Mouse (Mus musculus): ENCODE results near the gene Pi4kb.
"Not testable (repeated sequence)": the region's sequence is repeated elsewhere in the genome, so short reads cannot be mapped to it uniquely, and the experiment has no call there.

The Pi4kb gene

DNA sequence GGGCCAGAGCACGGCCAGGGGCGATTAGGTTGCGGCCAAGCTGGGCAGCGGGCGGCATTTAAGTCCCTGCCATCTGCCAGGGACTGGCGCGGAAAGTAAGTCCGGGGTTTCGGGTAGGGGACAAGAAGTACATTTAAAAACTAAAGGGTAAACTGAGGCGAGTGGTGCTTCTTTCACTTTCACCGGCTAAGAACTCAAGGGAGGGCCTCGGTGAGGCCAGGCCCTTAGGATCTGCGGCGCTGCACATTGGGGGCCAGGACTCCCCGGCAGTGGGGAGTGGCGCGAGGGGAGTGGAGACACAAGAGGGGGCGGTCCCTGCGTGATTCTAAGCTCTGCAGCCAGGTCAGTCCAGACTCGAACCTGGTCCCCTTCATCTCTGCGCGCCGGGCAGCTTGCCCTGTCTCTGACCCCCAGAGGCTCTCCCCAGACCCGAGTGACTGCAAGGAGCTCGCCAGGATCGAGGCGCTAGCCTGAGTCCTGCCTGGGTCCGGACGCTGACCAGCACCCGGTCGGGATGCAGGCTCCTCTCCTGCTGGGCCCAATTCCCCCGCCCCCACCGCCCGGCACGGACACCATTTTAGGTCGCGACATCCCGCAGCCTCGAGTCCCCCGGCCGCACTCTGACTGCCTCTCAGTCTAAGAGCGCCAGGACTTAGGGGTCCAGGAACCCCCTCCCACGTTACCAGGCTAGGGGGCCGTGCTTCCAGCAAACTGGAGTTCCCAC is 40.1 kb downstream of the Pi4kb start:
- ATAC-seq (ENCODE audit: low TSS enrichment), result no peak

GRCm38 (mm10) chr3:95015337-95015872 is 40.9 kb downstream of the Pi4kb start, which contains the start of gene Zfp687:
Gene Zfp687 (minus strand): TSS chr3:95015448.
- peak; percentile 86 for ATAC-seq (ENCODE audit: low TSS enrichment)

- ATAC-seq (ENCODE audit: low TSS enrichment), result peak; percentile 69
These were observed 41.5 kb downstream of the Pi4kb start for GRCm38 (mm10) chr3:95015891-95016531.

DNA sequence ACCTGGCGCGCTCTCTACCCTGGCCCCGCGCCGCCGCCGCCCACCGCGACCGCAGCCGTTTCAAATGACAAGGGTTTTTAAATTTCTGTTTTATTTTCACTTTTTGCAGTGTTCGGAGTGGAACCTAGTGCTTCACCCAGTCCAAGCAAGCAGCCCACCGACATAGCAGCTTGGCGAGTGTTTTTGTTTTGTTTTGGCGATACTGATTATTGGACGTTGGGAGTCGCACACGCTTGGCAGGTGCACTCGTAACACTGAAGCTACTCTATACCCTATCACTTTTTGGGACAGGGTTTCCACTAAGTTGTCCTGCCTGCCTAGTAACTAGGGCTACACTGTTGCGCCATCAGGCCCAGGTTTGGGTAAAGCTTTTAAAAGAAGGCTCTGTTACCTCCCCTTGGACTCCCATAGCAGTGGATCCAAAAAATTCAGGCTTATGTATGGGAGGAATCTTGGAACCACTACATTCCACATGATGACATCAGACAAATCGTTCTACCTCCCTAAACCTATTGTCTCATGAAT is 42.1 kb downstream of the Pi4kb start:
- no peak for ATAC-seq (ENCODE audit: low TSS enrichment)

GRCm38 (mm10) chr3:95018741-95019140 is 44.2 kb downstream of the Pi4kb start:
- no peak for ATAC-seq (ENCODE audit: low TSS enrichment)

GRCm38 (mm10) chr3:95020956-95021355 is 46.4 kb downstream of the Pi4kb start:
- not testable (repeated sequence) for ATAC-seq (ENCODE audit: low TSS enrichment)

- peak; percentile 55 for ATAC-seq (ENCODE audit: low TSS enrichment)
These were observed 50.0 kb downstream of the Pi4kb start for GRCm38 (mm10) chr3:95024551-95024950.

DNA sequence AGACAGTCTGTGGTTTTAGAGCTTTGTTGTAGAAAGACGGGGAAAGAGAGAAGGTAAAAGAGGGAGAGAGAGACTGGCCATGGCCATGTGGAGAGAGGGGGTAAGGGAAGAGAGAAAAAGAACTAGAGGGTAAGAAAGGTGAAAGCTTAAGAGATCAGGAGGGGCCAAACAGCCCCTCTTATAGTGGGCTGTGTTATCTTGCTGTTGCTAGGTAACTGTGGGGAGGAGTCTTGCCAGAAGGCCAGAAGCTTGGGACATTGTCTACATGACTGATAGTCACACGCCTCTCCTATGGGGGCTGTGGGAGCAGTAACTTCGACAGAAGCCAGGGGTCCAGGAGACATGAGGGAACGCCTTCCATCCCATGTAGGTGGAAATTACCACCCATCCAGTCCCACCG is 50.7 kb downstream of the Pi4kb start:
- ATAC-seq (ENCODE audit: low TSS enrichment), result no peak

GRCm38 (mm10) chr3:95027057-95027645 is 52.6 kb downstream of the Pi4kb start:
- peak; percentile 48 for ATAC-seq (ENCODE audit: low TSS enrichment)

- peak; percentile 80 for ATAC-seq (ENCODE audit: low TSS enrichment)
These were observed 53.2 kb downstream of the Pi4kb start for GRCm38 (mm10) chr3:95027701-95028100.

DNA sequence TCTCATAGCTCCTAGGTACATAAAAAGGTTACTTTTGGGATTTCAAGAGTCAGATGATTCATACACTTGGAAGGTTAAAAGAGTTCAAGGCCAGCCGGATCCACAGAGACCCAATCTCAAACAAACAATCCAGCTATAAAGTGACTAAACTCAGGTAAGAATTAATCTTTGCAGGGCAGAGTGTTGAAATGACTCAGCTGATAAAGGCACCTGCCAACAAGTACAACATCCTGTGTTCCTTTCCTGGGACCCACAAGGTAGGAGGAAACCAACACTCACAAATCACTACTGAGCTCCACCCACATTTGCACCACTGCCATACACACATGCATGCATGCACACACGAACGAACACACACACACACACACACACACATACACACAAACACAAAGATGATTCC is 54.1 kb downstream of the Pi4kb start:
- ATAC-seq (ENCODE audit: low TSS enrichment), result no peak

- ATAC-seq (ENCODE audit: low TSS enrichment), result not testable (repeated sequence)
These were observed 54.8 kb downstream of the Pi4kb start for GRCm38 (mm10) chr3:95029291-95029827.

DNA sequence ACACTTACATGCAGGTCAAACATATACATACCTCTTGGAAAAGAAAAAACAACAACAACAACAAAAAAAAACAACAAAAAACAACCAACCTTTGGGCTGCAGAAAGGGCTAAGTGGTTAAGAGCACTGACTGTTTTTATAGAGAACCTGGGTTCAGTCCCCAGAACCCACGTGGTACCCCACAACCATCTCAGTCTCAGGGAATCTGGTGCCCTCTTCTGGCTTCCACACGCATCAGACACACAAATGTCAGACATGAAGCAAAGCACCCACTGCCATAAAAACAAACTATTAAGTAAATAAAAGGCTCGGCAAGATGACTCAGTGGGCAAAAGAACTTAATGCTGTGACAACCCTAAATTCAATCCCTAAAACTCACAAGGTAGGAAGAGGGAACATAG is 55.4 kb downstream of the Pi4kb start:
- no peak for ATAC-seq (ENCODE audit: low TSS enrichment)

- no peak for ATAC-seq (ENCODE audit: low TSS enrichment)
These were observed 67.1 kb downstream of the Pi4kb start for GRCm38 (mm10) chr3:95041625-95042024.

GRCm38 (mm10) chr3:95042166-95042837 is 67.8 kb downstream of the Pi4kb start, which contains the start of gene Psmd4:
Gene Psmd4 (minus strand): TSS chr3:95042614.
- peak; percentile 99 for ATAC-seq (ENCODE audit: low TSS enrichment)

DNA sequence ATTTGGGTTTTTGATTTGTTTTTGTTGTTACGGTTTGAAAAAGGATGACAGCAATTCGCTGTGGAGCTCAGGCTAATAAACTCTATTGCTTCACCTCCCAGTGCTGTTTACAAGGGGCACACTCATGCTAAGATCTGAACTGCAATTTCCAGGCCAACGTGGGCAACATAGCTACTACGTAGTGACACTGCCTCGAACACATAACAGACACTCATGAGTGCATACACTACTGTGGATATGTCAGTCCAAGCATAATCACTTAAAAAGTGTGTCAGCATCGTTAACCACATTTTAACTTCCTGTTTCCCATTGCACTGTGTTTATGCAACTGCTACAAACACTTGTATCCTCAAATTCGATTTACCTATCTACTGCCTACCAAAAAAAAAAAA is 68.3 kb downstream of the Pi4kb start:
- peak; percentile 47 for ATAC-seq (ENCODE audit: low TSS enrichment)

GRCm38 (mm10) chr3:95043251-95043650 is 68.7 kb downstream of the Pi4kb start:
- ATAC-seq (ENCODE audit: low TSS enrichment), result no peak

GRCm38 (mm10) chr3:95046462-95047057 is 72.0 kb downstream of the Pi4kb start:
- ATAC-seq (ENCODE audit: low TSS enrichment), result no peak

DNA sequence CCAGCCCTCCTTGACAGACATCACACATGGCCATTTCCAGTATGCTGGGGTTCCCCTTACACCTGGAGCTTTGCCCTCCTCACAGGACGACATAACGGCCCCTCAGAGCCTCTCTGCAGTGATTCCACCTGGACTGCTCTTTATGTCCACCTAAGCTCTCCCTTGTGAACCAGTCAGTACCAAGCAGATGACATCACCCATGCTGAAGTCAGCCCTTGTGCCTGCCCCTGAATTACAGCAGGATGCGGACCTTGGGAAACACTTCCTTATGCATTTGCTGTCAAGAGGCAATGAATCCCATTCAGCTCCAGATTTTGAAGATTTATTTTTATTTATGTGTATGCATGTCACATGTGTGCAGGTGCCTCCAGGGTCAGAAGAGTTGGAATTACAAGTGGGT is 73.4 kb downstream of the Pi4kb start:
- ATAC-seq (ENCODE audit: low TSS enrichment), result no peak

DNA sequence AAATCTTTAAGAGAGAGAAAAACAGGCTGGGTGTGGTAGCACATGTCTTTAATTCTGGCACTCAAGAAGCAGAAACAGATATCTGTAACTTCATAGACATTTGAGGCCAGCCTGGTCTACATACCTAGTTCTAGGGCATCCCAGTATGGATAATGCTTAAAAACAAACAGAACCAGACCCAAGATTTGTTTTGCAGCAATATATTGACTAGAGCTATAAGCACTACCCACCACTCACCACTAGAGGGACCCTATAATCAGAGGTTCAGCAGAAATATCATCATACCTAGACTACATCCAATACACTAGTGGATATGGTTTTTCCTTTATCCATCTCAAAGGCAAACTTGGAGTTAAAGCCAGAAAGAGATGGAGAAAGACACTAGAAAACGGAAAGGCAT is 78.4 kb downstream of the Pi4kb start:
- peak; percentile 75 for ATAC-seq (ENCODE audit: low TSS enrichment)

DNA sequence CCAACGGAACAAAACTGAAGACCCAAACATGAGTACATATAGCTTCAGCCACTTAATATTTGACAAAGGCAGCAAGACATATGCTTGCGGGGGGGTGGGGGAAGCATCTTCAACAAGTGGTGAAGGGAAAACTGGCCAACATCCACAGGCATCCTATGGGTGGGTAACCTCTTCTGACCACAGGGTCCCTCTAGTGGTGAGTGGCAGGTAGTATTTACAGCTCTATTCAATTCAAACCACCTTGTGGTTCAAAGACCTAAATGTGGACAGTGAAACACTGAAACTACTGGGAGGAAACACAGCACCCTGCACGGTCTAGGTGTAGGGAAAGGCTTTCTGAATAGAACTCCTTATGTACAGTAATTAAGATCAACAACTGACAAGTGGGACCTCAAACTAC is 79.2 kb downstream of the Pi4kb start:
- no peak for ATAC-seq (ENCODE audit: low TSS enrichment)

Measured in frontal cortex, adult (tissue).